Mouse (Mus musculus) heart, embryonic 15.5 days (tissue): ENCODE data around the gene Cd28. TPM values are rescaled to one million over a fixed set of nuclear protein-coding genes. Genes with fewer than 3 reads are reported as not detected.

Experiments
- ATAC-seq: fragments of 200-750 bp; cut with Nextera tagmentation; replicated peaks from 2 replicates; pipeline ENCODE4 v1.8.0; 2017; ENCODE audit warnings: low read depth, moderate TSS enrichment; ENCODE audit not compliant: insufficient number of reproducible peaks, insufficient read depth, low FRiP score
- H3K27ac ChIP-seq: fragments of 300-500 bp; sonication (generic); 2 replicates; pipeline ENCODE4 v1.5.1; 2015; ENCODE audit warnings: mild to moderate bottlenecking, inconsistent platforms
- H3K27me3 ChIP-seq: fragments of 300-500 bp; sonication (generic); 2 replicates; pipeline ENCODE4 v1.6.1; 2015; ENCODE audit warnings: inconsistent platforms
- H3K36me3 ChIP-seq: fragments of 300-500 bp; sonication (generic); 2 replicates; pipeline ENCODE4 v1.6.1; 2015; ENCODE audit warnings: mild to moderate bottlenecking, inconsistent platforms
- H3K4me1 ChIP-seq: fragments of 300-500 bp; sonication (generic); replicated peaks from 2 replicates; pipeline ENCODE4 v1.6.1; 2015; ENCODE audit warnings: inconsistent platforms
- H3K4me2 ChIP-seq: fragments of 300-500 bp; sonication (generic); 2 replicates; pipeline ENCODE4 v1.6.1; 2015; ENCODE audit warnings: inconsistent platforms, mild to moderate bottlenecking, moderate library complexity
- H3K4me3 ChIP-seq: fragments of 300-500 bp; sonication (generic); 2 replicates; pipeline ENCODE4 v1.5.1; 2015; ENCODE audit warnings: mild to moderate bottlenecking, inconsistent platforms
- H3K9ac ChIP-seq: fragments of 300-500 bp; sonication (generic); 2 replicates; pipeline ENCODE4 v1.6.1; 2015; ENCODE audit warnings: mild to moderate bottlenecking, inconsistent platforms
- H3K9me3 ChIP-seq: fragments of 300-500 bp; sonication (generic); replicated peaks from 2 replicates; pipeline ENCODE4 v1.6.1; 2016; ENCODE audit warnings: inconsistent platforms
- WGBS: fragments of 180-500 bp; shearing (Covaris S2); methylation state at CpG from one replicate; pipeline ENCODE4 v1.1.7; 2015; ENCODE audit warnings: mixed read lengths; 5-methylcytosine and 5-hydroxymethylcytosine counted together
- polyA plus RNA-seq: library from polyadenylated mRNA; unstranded; fragments of >200 nt; fragmentation: Nextera tagmentation; extraction: Ambion mirVana; gene quantifications from 2 replicates; pipeline ENCODE4 v1.2.1, GENCODE M21; 2015

Gene Cd28
- polyA plus RNA-seq, result 0.33 and 1.1 TPM in 2 replicates

- Histone ChIP-seq H3K9ac (no peak within 1 kb of the TSS), H3K36me3 (no peaks in the 10 kb centered on the region), H3K9me3 (no peaks in the 10 kb centered on the region), H3K27ac (peak within 1 kb of the TSS; percentile 52), H3K4me2 (no peak within 1 kb of the TSS), H3K4me1 (peaks cover 9% of the 10 kb centered on the region), H3K4me3 (no peak within 1 kb of the TSS), H3K27me3 (no peaks in the 10 kb centered on the region)
- no peak for ATAC-seq
- 80% methylated on average over 5 of the region's 5 CpGs for WGBS
Observed at GRCm38 (mm10) chr1:60716567-60716966, at the start of gene Cd28. TSS of gene Cd28 (plus strand) at chr1:60716800.

GRCm38 (mm10) chr1:60667873-60668616 is 48.6 kb upstream of the Cd28 start:
- Histone ChIP-seq H3K27me3 (no peaks in the 10 kb centered on the region), H3K9me3 (no peaks in the 10 kb centered on the region), H3K36me3 (no peaks in the 10 kb centered on the region), H3K4me3 (0 out of 2 replicates have a peak overlapping the region, but pooled peaks have one; percentile 8), H3K4me1 (0 out of 2 replicates have a peak, but pooled peaks cover 3% of the 10 kb centered on the region), H3K4me2 (peak overlapping the region; percentile 28), H3K27ac (peak overlapping the region; percentile 49), H3K9ac (no peak overlapping the region)
- peak; percentile 39; the same call in 1 of the 2 replicates for ATAC-seq
- WGBS, result 58% methylated on average over 17 of the region's 17 CpGs

- Histone ChIP-seq H3K4me1 (0 out of 2 replicates have a peak, but pooled peaks cover 3% of the 10 kb centered on the region), H3K4me2 (no peak overlapping the region), H3K36me3 (no peaks in the 10 kb centered on the region), H3K27me3 (no peaks in the 10 kb centered on the region), H3K9ac (no peak overlapping the region), H3K4me3 (no peak overlapping the region), H3K9me3 (no peaks in the 10 kb centered on the region), H3K27ac (no peak overlapping the region)
- WGBS, result 54% methylated on average over 9 of the region's 9 CpGs
- no peak for ATAC-seq
Observed at GRCm38 (mm10) chr1:60669048-60669447, 47.6 kb upstream of the Cd28 start.

GRCm38 (mm10) chr1:60669664-60670063 is 46.9 kb upstream of the Cd28 start:
- Histone ChIP-seq H3K4me3 (no peak overlapping the region), H3K4me2 (no peak overlapping the region), H3K36me3 (no peaks in the 10 kb centered on the region), H3K9me3 (no peaks in the 10 kb centered on the region), H3K9ac (no peak overlapping the region), H3K27me3 (no peaks in the 10 kb centered on the region), H3K4me1 (0 out of 2 replicates have a peak, but pooled peaks cover 3% of the 10 kb centered on the region), H3K27ac (0 out of 2 replicates have a peak overlapping the region, but pooled peaks have one; percentile 25)
- ATAC-seq, result no peak
- WGBS, result 81% methylated on average over 2 of the region's 2 CpGs

- WGBS, result 75% methylated on average over 5 of the region's 5 CpGs
- H3K27ac ChIP-seq, result 0 out of 2 replicates have a peak overlapping the region, but pooled peaks have one; percentile 25
- H3K4me2 ChIP-seq, result no peak overlapping the region
- H3K4me1 ChIP-seq, result 0 out of 2 replicates have a peak, but pooled peaks cover 3% of the 10 kb centered on the region
- no peak overlapping the region for H3K4me3 ChIP-seq
- H3K27me3 ChIP-seq, result no peaks in the 10 kb centered on the region
- H3K9ac ChIP-seq, result no peak overlapping the region
- H3K36me3 ChIP-seq, result no peaks in the 10 kb centered on the region
- no peak for ATAC-seq
- no peaks in the 10 kb centered on the region for H3K9me3 ChIP-seq
Observed at GRCm38 (mm10) chr1:60670172-60670571, 46.4 kb upstream of the Cd28 start.

GRCm38 (mm10) chr1:60683766-60684165 is 32.8 kb upstream of the Cd28 start:
- H3K4me2 ChIP-seq, result no peak overlapping the region
- no peak for ATAC-seq
- WGBS, result 80% methylated on average over 4 of the region's 4 CpGs

GRCm38 (mm10) chr1:60696115-60696895 is 20.3 kb upstream of the Cd28 start:
- Histone ChIP-seq H3K4me1 (no peaks in the 10 kb centered on the region), H3K36me3 (no peaks in the 10 kb centered on the region), H3K4me3 (no peak overlapping the region), H3K27ac (no peak overlapping the region), H3K27me3 (no peaks in the 10 kb centered on the region), H3K9me3 (no peaks in the 10 kb centered on the region), H3K4me2 (no peak overlapping the region), H3K9ac (no peak overlapping the region)
- 78% methylated on average over 3 of the region's 3 CpGs for WGBS
- ATAC-seq, result no peak

More at GRCm38 (mm10) chr1:60683766-60684165, 32.8 kb upstream of the Cd28 start:
- no peak overlapping the region for H3K9ac ChIP-seq
- H3K4me1 ChIP-seq, result 0 out of 2 replicates have a peak, but pooled peaks cover 4% of the 10 kb centered on the region
- H3K27ac ChIP-seq, result no peak overlapping the region
- no peak overlapping the region for H3K4me3 ChIP-seq
- H3K9me3 ChIP-seq, result no peaks in the 10 kb centered on the region
- H3K36me3 ChIP-seq, result no peaks in the 10 kb centered on the region
- no peaks in the 10 kb centered on the region for H3K27me3 ChIP-seq

- Histone ChIP-seq H3K4me3 (no peak overlapping the region), H3K27me3 (no peaks in the 10 kb centered on the region), H3K9ac (no peak overlapping the region), H3K9me3 (no peaks in the 10 kb centered on the region), H3K27ac (no peak overlapping the region), H3K4me1 (peaks cover 3% of the 10 kb centered on the region; the same call in 1 of the 2 replicates), H3K36me3 (no peaks in the 10 kb centered on the region), H3K4me2 (no peak overlapping the region)
- 27% methylated on average over 2 of the region's 2 CpGs for WGBS
- ATAC-seq, result no peak
Observed at GRCm38 (mm10) chr1:60702641-60703040, 14.0 kb upstream of the Cd28 start.

- Histone ChIP-seq H3K4me1 (peaks cover 9% of the 10 kb centered on the region), H3K9me3 (no peaks in the 10 kb centered on the region)
- WGBS, result 67% methylated on average over 3 of the region's 3 CpGs
Observed at GRCm38 (mm10) chr1:60713238-60713637, 3.4 kb upstream of the Cd28 start.

GRCm38 (mm10) chr1:60715651-60716196 is 876 bp upstream of the Cd28 start:
- Histone ChIP-seq H3K9ac (no peak overlapping the region), H3K4me2 (no peak overlapping the region), H3K4me1 (peaks cover 9% of the 10 kb centered on the region), H3K9me3 (no peaks in the 10 kb centered on the region), H3K27me3 (no peaks in the 10 kb centered on the region), H3K36me3 (no peaks in the 10 kb centered on the region), H3K4me3 (no peak overlapping the region), H3K27ac (peak overlapping the region; percentile 52)
- peak; percentile 73 for ATAC-seq
- WGBS, result 30% methylated on average over 8 of the region's 8 CpGs

More at GRCm38 (mm10) chr1:60713238-60713637, 3.4 kb upstream of the Cd28 start:
- no peak overlapping the region for H3K27ac ChIP-seq
- no peaks in the 10 kb centered on the region for H3K36me3 ChIP-seq
- H3K27me3 ChIP-seq, result no peaks in the 10 kb centered on the region
- no peak overlapping the region for H3K4me2 ChIP-seq
- H3K4me3 ChIP-seq, result no peak overlapping the region
- ATAC-seq, result no peak
- H3K9ac ChIP-seq, result no peak overlapping the region

GRCm38 (mm10) chr1:60718580-60718979 is 2.0 kb downstream of the Cd28 start:
- no peaks in the 10 kb centered on the region for H3K27me3 ChIP-seq
- 68% methylated on average over 4 of the region's 4 CpGs for WGBS
- H3K36me3 ChIP-seq, result no peaks in the 10 kb centered on the region
- H3K9ac ChIP-seq, result no peak overlapping the region
- H3K4me1 ChIP-seq, result peaks cover 9% of the 10 kb centered on the region
- 0 out of 2 replicates have a peak overlapping the region, but pooled peaks have one; percentile 17 for H3K27ac ChIP-seq
- no peak overlapping the region for H3K4me2 ChIP-seq
- H3K4me3 ChIP-seq, result no peak overlapping the region
- ATAC-seq, result no peak
- H3K9me3 ChIP-seq, result no peaks in the 10 kb centered on the region
